Mouse (Mus musculus): ENCODE results near the gene BC051019. TPM values are rescaled to one million over a fixed set of nuclear protein-coding genes. Genes with fewer than 3 reads are reported as not detected.

The BC051019 gene
- polyA plus RNA-seq, 1 experiment, result not detected

GRCm38 (mm10) chr7:109719286-109719685 lies 4.4 kb downstream of the BC051019 start:
- no peaks in the 10 kb centered on the region for H3K4me1 ChIP-seq (ENCODE audit: control insufficient read depth, insufficient read depth, low read length)
- TF ChIP-seq CTCF (IDR thresholded peaks at IDR 0.05; ENCODE audit: insufficient read depth, low read depth, low read length) (no peak), POLR2A (IDR thresholded peaks at IDR 0.05; ENCODE audit: insufficient read depth, low read depth, low read length) (no peak)
- H3K27ac ChIP-seq (ENCODE audit: insufficient read depth, low read depth, low read length), result no peak overlapping the region
- no peak overlapping the region for H3K4me3 ChIP-seq (ENCODE audit: insufficient read depth, low read depth, low read length)
- 52% methylated on average over 9 of the region's 9 CpGs for WGBS

GRCm38 (mm10) chr7:109713434-109713982 lies 10.1 kb downstream of the BC051019 start:
- TF ChIP-seq CTCF (IDR thresholded peaks at IDR 0.05; ENCODE audit: insufficient read depth, low read depth, low read length) (no peak), POLR2A (IDR thresholded peaks at IDR 0.05; ENCODE audit: insufficient read depth, low read depth, low read length) (no peak)
- no peak overlapping the region for H3K4me3 ChIP-seq (ENCODE audit: insufficient read depth, low read depth, low read length)
- H3K4me1 ChIP-seq (ENCODE audit: control insufficient read depth, insufficient read depth, low read length), result no peaks in the 10 kb centered on the region
- H3K27ac ChIP-seq (ENCODE audit: insufficient read depth, low read depth, low read length), result no peak overlapping the region
- WGBS, result 91% methylated on average over 2 of the region's 2 CpGs

GRCm38 (mm10) chr7:109712198-109712597 lies 11.5 kb downstream of the BC051019 start:
- no peak for TF ChIP-seq CTCF (IDR thresholded peaks at IDR 0.05; ENCODE audit: insufficient read depth, low read depth, low read length)
- TF ChIP-seq POLR2A (IDR thresholded peaks at IDR 0.05; ENCODE audit: insufficient read depth, low read depth, low read length), result no peak
- H3K27ac ChIP-seq (ENCODE audit: insufficient read depth, low read depth, low read length), result no peak overlapping the region
- no peaks in the 10 kb centered on the region for H3K4me1 ChIP-seq (ENCODE audit: control insufficient read depth, insufficient read depth, low read length)
- no peak overlapping the region for H3K4me3 ChIP-seq (ENCODE audit: insufficient read depth, low read depth, low read length)
- WGBS, result 84% methylated on average over 7 of the region's 7 CpGs

- no peak for TF ChIP-seq POLR2A (IDR thresholded peaks at IDR 0.05; ENCODE audit: insufficient read depth, low read depth, low read length)
- Histone ChIP-seq H3K4me1 (ENCODE audit: control insufficient read depth, insufficient read depth, low read length) (no peaks in the 10 kb centered on the region), H3K4me3 (ENCODE audit: insufficient read depth, low read depth, low read length) (no peak overlapping the region), H3K27ac (ENCODE audit: insufficient read depth, low read depth, low read length) (no peak overlapping the region)
- 84% methylated on average over 1 of the region's 1 CpGs for WGBS
Measured at GRCm38 (mm10) chr7:109710069-109710468, 13.6 kb downstream of the BC051019 start.

- WGBS, result 85% methylated on average over 3 of the region's 3 CpGs
- H3K27ac ChIP-seq (ENCODE audit: insufficient read depth, low read depth, low read length), result no peak overlapping the region
- no peak overlapping the region for H3K4me3 ChIP-seq (ENCODE audit: insufficient read depth, low read depth, low read length)
- H3K4me1 ChIP-seq (ENCODE audit: control insufficient read depth, insufficient read depth, low read length), result no peaks in the 10 kb centered on the region
- TF ChIP-seq POLR2A (IDR thresholded peaks at IDR 0.05; ENCODE audit: insufficient read depth, low read depth, low read length), result no peak
- TF ChIP-seq CTCF (IDR thresholded peaks at IDR 0.05; ENCODE audit: insufficient read depth, low read depth, low read length), result no peak
Measured at GRCm38 (mm10) chr7:109708961-109709382, 14.7 kb downstream of the BC051019 start.

- no peak overlapping the region for H3K27ac ChIP-seq (ENCODE audit: insufficient read depth, low read depth, low read length)
- H3K4me1 ChIP-seq (ENCODE audit: control insufficient read depth, insufficient read depth, low read length), result peaks cover 4% of the 10 kb centered on the region
- TF ChIP-seq CTCF (IDR thresholded peaks at IDR 0.05; ENCODE audit: insufficient read depth, low read depth, low read length) (no peak), POLR2A (IDR thresholded peaks at IDR 0.05; ENCODE audit: insufficient read depth, low read depth, low read length) (no peak)
- 25% methylated on average over 4 of the region's 4 CpGs for WGBS
- no peak overlapping the region for H3K4me3 ChIP-seq (ENCODE audit: insufficient read depth, low read depth, low read length)
Measured at GRCm38 (mm10) chr7:109707023-109707785, 16.4 kb downstream of the BC051019 start.

- WGBS, result 64% methylated on average over 3 of the region's 3 CpGs
- Histone ChIP-seq H3K27ac (ENCODE audit: insufficient read depth, low read depth, low read length) (no peak overlapping the region), H3K4me3 (ENCODE audit: insufficient read depth, low read depth, low read length) (no peak overlapping the region), H3K4me1 (ENCODE audit: control insufficient read depth, insufficient read depth, low read length) (peaks cover 4% of the 10 kb centered on the region)
- TF ChIP-seq POLR2A (IDR thresholded peaks at IDR 0.05; ENCODE audit: insufficient read depth, low read depth, low read length), result no peak
Measured at GRCm38 (mm10) chr7:109704461-109704860, 19.2 kb downstream of the BC051019 start.

- Histone ChIP-seq H3K4me1 (ENCODE audit: control insufficient read depth, insufficient read depth, low read length) (peaks cover 4% of the 10 kb centered on the region), H3K4me3 (ENCODE audit: insufficient read depth, low read depth, low read length) (peak overlapping the region; percentile 81), H3K27ac (ENCODE audit: insufficient read depth, low read depth, low read length) (no peak overlapping the region)
- 4% methylated on average over 17 of the region's 17 CpGs for WGBS
- TF ChIP-seq POLR2A (IDR thresholded peaks at IDR 0.05; ENCODE audit: insufficient read depth, low read depth, low read length) (no peak), CTCF (IDR thresholded peaks at IDR 0.05; ENCODE audit: insufficient read depth, low read depth, low read length) (no peak)
Measured at GRCm38 (mm10) chr7:109704016-109704377, 19.7 kb downstream of the BC051019 start.

- Histone ChIP-seq H3K27ac (ENCODE audit: insufficient read depth, low read depth, low read length) (no peak within 1 kb of the TSS), H3K4me3 (ENCODE audit: insufficient read depth, low read depth, low read length) (peak within 1 kb of the TSS; percentile 81), H3K4me1 (ENCODE audit: control insufficient read depth, insufficient read depth, low read length) (peaks cover 4% of the 10 kb centered on the region)
- under 1% methylated on average over 61 of the region's 61 CpGs for WGBS
- TF ChIP-seq POLR2A (IDR thresholded peaks at IDR 0.05; ENCODE audit: insufficient read depth, low read depth, low read length), result peak; percentile 50; the same call in 1 of the 2 replicates
- TF ChIP-seq CTCF (IDR thresholded peaks at IDR 0.05; ENCODE audit: insufficient read depth, low read depth, low read length), result no peak
Measured at GRCm38 (mm10) chr7:109703190-109704015, 20.2 kb downstream of the BC051019 start, which contains the start of the genes St5 and Akip1. Gene St5, minus strand, starts transcription at chr7:109703605. Gene Akip1, plus strand, starts transcription at chr7:109703690.
